ENCODE assay signal across 8 mouse cellular contexts in genomic region chr2:17742051-17742763, GRCm38 (mm10). TPM values are rescaled to one million over a fixed set of nuclear protein-coding genes. Genes with fewer than 3 reads are reported as not detected.
DNase-seq lines count a peak whose midpoint lies in the region; ATAC-seq lines count a peak whose summit lies in the region.

No protein-coding gene starts in this region.

- H3K4me2 ChIP-seq in kidney, embryonic 15.5 days: peak overlapping the region; percentile 59
- H3K4me2 ChIP-seq in embryonic facial prominence, embryonic 11.5 days (ENCODE audit: low read depth, low read length): peak overlapping the region; percentile 14

- no peak overlapping the region for H3K9ac ChIP-seq in kidney, embryonic 15.5 days
- H3K9ac ChIP-seq in embryonic facial prominence, embryonic 11.5 days (replicated peaks; ENCODE audit: low read length): no peak overlapping the region

- no peaks in the 10 kb centered on the region for H3K9me3 ChIP-seq in kidney, embryonic 15.5 days (replicated peaks)
- H3K9me3 ChIP-seq in embryonic facial prominence, embryonic 11.5 days (replicated peaks; ENCODE audit: control insufficient read depth, low read length): no peaks in the 10 kb centered on the region

- peak overlapping the region; percentile 36 for H3K4me3 ChIP-seq in kidney, embryonic 15.5 days (replicated peaks)
- H3K4me3 ChIP-seq in embryonic facial prominence, embryonic 11.5 days (ENCODE audit: low read depth, low read length): no peak overlapping the region

- H3K27me3 ChIP-seq in kidney, embryonic 15.5 days: no peaks in the 10 kb centered on the region
- no peaks in the 10 kb centered on the region for H3K27me3 ChIP-seq in embryonic facial prominence, embryonic 11.5 days (ENCODE audit: control insufficient read depth, insufficient read depth, low read length)

- WGBS in kidney, embryonic 15.5 days: 9% methylated on average over 11 of the region's 11 CpGs
- WGBS in embryonic facial prominence, embryonic 11.5 days: 2% methylated on average over 11 of the region's 11 CpGs

- H3K4me1 ChIP-seq in kidney, embryonic 15.5 days: peaks cover 10% of the 10 kb centered on the region
- no peaks in the 10 kb centered on the region for H3K4me1 ChIP-seq in embryonic facial prominence, embryonic 11.5 days (ENCODE audit: control insufficient read depth, insufficient read depth, low read length)

- H3K27ac ChIP-seq in kidney, embryonic 15.5 days: no peak overlapping the region
- H3K27ac ChIP-seq in embryonic facial prominence, embryonic 11.5 days (replicated peaks; ENCODE audit: low read depth, low read length): no peak overlapping the region

- DNase-seq in kidney, adult 18-20 months: no peak
- DNase-seq in embryonic facial prominence, embryonic 11.5 days (ENCODE audit: low spot score): peak; percentile 35
- DNase-seq in right cerebral cortex, postnatal 14 days: no peak
- no peak for DNase-seq in thymus, postnatal 10 days (ENCODE audit: low spot score in 2 of 2)

- ATAC-seq in kidney, embryonic 15.5 days (replicated peaks; ENCODE audit: low FRiP score): peak; percentile 74
- ATAC-seq in embryonic facial prominence, embryonic 11.5 days (replicated peaks; ENCODE audit: insufficient number of reproducible peaks, low FRiP score, low TSS enrichment, low read depth): peak; percentile 58; the same call in 1 of the 2 replicates
- ATAC-seq in inflammation-experienced regulatory T-cells, adult 6 months: peak; percentile 19
- ATAC-seq in megakaryocyte, adult 5-6 weeks (ENCODE audit: poor library complexity, severe bottlenecking): peak; percentile 40
- no peak for ATAC-seq in monocyte, adult 5-6 weeks (replicated peaks; ENCODE audit: insufficient number of reproducible peaks, low FRiP score, low TSS enrichment, poor library complexity, severe bottlenecking)

- H3K36me3 ChIP-seq in kidney, embryonic 15.5 days: no peaks in the 10 kb centered on the region
- H3K36me3 ChIP-seq in embryonic facial prominence, embryonic 11.5 days (replicated peaks; ENCODE audit: control insufficient read depth, insufficient read depth, low read depth, low read length): no peaks in the 10 kb centered on the region

RNA-seq across cellular contexts. Expression of gene Nebl, which starts 10.9 kb away (rescaled TPM):
- 7.1 and 7.2 TPM in 2 replicates for polyA plus RNA-seq in kidney, embryonic 15.5 days (2015; fragmentation: Nextera tagmentation; extraction: Ambion mirVana)
- polyA plus RNA-seq in embryonic facial prominence, embryonic 11.5 days (2014; fragmentation: Nextera tagmentation; extraction: Ambion mirVana): 8.6 and 8.9 TPM in 2 replicates
- 10 to 100 TPM; 13.5 to 17.4 (median 14.3) TPM for polyA plus RNA-seq in inflammation-experienced regulatory T-cells, adult 6 months (2017; shearing (Covaris generic))
- total RNA-seq in megakaryocyte, adult 5-6 weeks (2015): 0.13 and 0.25 TPM in 2 replicates
- total RNA-seq in megakaryocyte, adult 5-6 weeks (2017): 0.08 and 0.18 TPM in 2 replicates
- 0.11 to 4.9 TPM (median 0.38 TPM) in 3 replicates for total RNA-seq in monocyte, adult 5-6 weeks (2017)
